Mouse (Mus musculus) testis, adult 2 months (tissue): ENCODE data around the gene Commd1.

Experiments
- CTCF ChIP-seq: fragments of 200-500 bp; IDR thresholded peaks from 2 replicates; pipeline ENCODE4 v1.5.1; 2012; ENCODE audit warnings: low read depth, mild to moderate bottlenecking, inconsistent platforms, low read length, moderate library complexity; ENCODE audit not compliant: control insufficient read depth, insufficient read depth, insufficient replicate concordance
- POLR2A ChIP-seq: fragments of 200-500 bp; IDR thresholded peaks from 2 replicates; pipeline ENCODE4 v1.6.1; 2012; ENCODE audit warnings: low read depth, mild to moderate bottlenecking, inconsistent platforms, low read length, moderate library complexity; ENCODE audit not compliant: control insufficient read depth

DNA sequence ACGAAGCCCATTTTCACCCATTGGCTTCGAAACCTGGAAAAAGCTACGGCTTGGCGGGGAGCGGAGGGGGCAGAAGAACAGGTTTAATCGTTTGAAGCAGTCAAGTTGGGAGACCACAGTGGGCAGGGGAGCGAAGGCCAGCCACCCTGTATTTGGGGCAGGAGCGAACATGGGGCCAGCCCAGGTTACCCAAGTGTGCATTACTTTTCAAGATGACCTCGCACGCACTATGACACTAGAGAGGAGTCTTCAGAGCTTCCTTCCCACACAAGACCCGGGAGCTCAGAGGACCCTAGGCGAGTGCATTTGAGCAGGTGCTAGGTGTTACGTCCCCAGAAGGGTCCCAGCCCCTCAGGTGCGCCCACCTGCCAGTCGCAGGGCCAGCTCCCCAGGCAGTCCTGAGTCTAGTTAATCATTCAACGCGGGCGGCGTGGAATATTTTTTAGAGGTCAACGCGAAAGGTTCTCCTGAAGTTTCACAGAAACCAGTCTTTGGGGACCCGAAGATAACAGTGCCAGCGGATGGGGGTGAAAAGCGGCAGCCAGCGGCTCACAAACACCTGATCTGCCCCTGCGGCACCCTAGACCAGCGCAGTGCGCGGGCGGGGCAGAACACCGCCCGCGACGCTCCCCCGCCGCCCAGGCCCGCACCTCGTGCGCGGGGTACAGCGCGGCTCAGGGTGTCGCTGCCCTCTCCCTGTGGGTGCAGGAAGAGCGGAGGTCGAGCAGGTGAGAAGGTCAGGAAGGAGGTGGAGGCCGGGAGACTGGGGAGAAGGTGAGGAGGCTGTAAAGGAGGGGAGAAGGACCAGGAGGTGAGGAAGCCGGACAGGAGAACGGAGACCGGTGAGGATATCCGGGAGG, 123.5 kb downstream of the Commd1 start:
- TF ChIP-seq POLR2A (no peak), CTCF (no peak)
